Mouse (Mus musculus) spleen, adult 2 months (tissue): ENCODE measurements around the gene Epha8.

Experiments
- CTCF ChIP-seq: fragments of 200-500 bp; IDR thresholded peaks from 2 replicates; pipeline ENCODE4 v1.5.1; 2011; ENCODE audit warnings: mild to moderate bottlenecking, inconsistent platforms; ENCODE audit not compliant: insufficient read depth, insufficient read length, insufficient replicate concordance; ENCODE audit errors: extremely low read depth
- POLR2A ChIP-seq: fragments of 200-500 bp; IDR thresholded peaks from 2 replicates; pipeline ENCODE4 v1.6.1; 2011; ENCODE audit warnings: low read depth, low read length, inconsistent platforms

DNA sequence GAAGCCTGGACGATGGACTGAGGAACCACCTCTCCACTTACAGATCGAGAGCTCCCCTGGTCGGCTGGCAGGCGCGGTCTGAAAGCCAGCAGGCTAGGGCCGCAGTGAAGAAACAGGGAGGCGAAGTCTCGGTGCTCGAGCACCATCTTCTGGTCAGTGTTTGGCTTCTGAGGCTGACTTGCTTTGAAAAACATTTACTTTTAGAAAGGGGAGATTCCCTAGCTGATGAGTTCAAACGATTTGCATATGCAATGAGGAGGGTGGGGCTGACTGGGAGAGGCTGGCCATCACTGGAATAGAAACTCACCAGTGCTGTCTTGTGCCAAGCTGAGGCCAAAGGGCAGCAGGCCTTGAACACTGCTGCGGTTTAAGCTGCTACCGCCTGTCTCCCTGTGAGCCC is 24.7 kb upstream of the Epha8 start:
- TF ChIP-seq CTCF (peak; percentile 14; the same call in 1 of the 2 replicates), POLR2A (no peak)
